ENCODE assay signal across 29 mouse cellular contexts in genomic region chr17:57359485-57360241, GRCm38 (mm10). TPM values are rescaled to one million over a fixed set of nuclear protein-coding genes. Genes with fewer than 3 reads are reported as not detected.
A peak's percentile ranks its signal among the peaks of the same experiment; 100 is the strongest.
DNase-seq lines count a peak whose midpoint lies in the region; ATAC-seq and TF ChIP-seq lines count a peak whose summit lies in the region.
"Had no signal": no experiment of that assay in that cellular context is flagged by ENCODE, and none has a peak within 500 bp of the region (broad histone marks: within the 10 kb centered on the region; RNA-seq: fewer than 3 reads in every experiment).

No protein-coding gene starts in this region.

- DNase-seq in liver (no peak), CH12.LX (ENCODE audit: extremely low read depth) (peak; percentile 51)
- DNase-seq in T-cell, adult 2 months (ENCODE audit: low spot score) = no peak
- DNase-seq in left cerebral cortex, adult 8-10 months (ENCODE audit: low spot score in 2 of 2) = no peak
- DNase-seq: adrenal gland, postnatal 14 days; cerebellum, adult 2 months; gastrocnemius, postnatal 36 days; heart, postnatal 36 days; kidney, adult 9 months; kidney, postnatal 25 days; layer of hippocampus, adult 9-11 months; lung, postnatal 4 days; right cerebral cortex, postnatal 14 days; thymus, postnatal 36 days had no signal

- H3K4me1 ChIP-seq in liver, embryonic 15.5 days (replicated peaks) = no peaks in the 10 kb centered on the region
- H3K4me1 ChIP-seq in CH12.LX (ENCODE audit: control insufficient read depth in 1 of 2, insufficient read depth in 2 of 2) = peaks cover 6 to 36% of the 10 kb centered on the region in 2 experiments
- H3K4me1 ChIP-seq in brown adipose tissue, adult 24 weeks (ENCODE audit: control insufficient read depth, insufficient read depth, insufficient read length, low read length) = no peaks in the 10 kb centered on the region
- H3K4me1 ChIP-seq: forebrain, embryonic 13.5 days; heart, embryonic 13.5 days; hindbrain, embryonic 15.5 days; intestine, embryonic 15.5 days; limb, embryonic 10.5 days; midbrain, embryonic 13.5 days had no signal

- 63% methylated on average over 11 of the region's 11 CpGs for whole genome bisulfite sequencing in liver, embryonic 15.5 days (ENCODE audit: insufficient replicate concordance)

- TF ChIP-seq POLR2A in CH12.LX (IDR thresholded peaks at IDR 0.05; ENCODE audit: low read depth, low read length) = no peak

- TF ChIP-seq EP300 in CH12.LX (IDR thresholded peaks at IDR 0.05; ENCODE audit: low read length) = no peak

- peak; percentile 89 for TF ChIP-seq RAD21 in CH12.LX (IDR thresholded peaks at IDR 0.05; ENCODE audit: low read depth, low read length)

- H3K4me3 ChIP-seq in liver, embryonic 15.5 days (replicated peaks) = 0 out of 2 replicates have a peak overlapping the region, but pooled peaks have one; percentile 5
- H3K4me3 ChIP-seq in CH12.LX (replicated peaks in 1 of 3; ENCODE audit: low read depth in 2 of 3, low read length in 2 of 3, poor library complexity in 1 of 3) = peak overlapping the region in 2 of 3 experiments; percentile 40 to 65
- peak overlapping the region; percentile 42 for H3K4me3 ChIP-seq in brown adipose tissue, adult 24 weeks (ENCODE audit: insufficient read depth, low read depth, low read length)
- H3K4me3 ChIP-seq: erythroblast, embryonic 14.5 days; forebrain, embryonic 13.5 days; heart, embryonic 13.5 days; hindbrain, embryonic 15.5 days; intestine, embryonic 15.5 days; left cerebral cortex, adult 2 months; limb, embryonic 10.5 days; midbrain, embryonic 13.5 days; myocyte had no signal

- in situ Hi-C loops in CH12.LX (cut with MboI; ENCODE audit: low pct_ligation_motif_present, low pct_unique_long_range_greater_than_20kb, low sequenced_read_pairs) = no loop called here

- peak in 1 of 2 experiments; percentile 79; a peak in 2 of 4 replicates for TF ChIP-seq CTCF in CH12.LX (conservative IDR thresholded peaks at IDR 0.05 in 1 of 2, IDR thresholded peaks at IDR 0.05 in 1 of 2; ENCODE audit: low read depth in 2 of 2, low read length in 2 of 2)

- H3K27me3 ChIP-seq in liver, embryonic 15.5 days = no peaks in the 10 kb centered on the region
- no peaks in the 10 kb centered on the region for H3K27me3 ChIP-seq in CH12.LX (replicated peaks)
- H3K27me3 ChIP-seq: forebrain, embryonic 13.5 days; heart, embryonic 13.5 days; hindbrain, embryonic 15.5 days; intestine, embryonic 15.5 days; midbrain, embryonic 13.5 days; Patski had no signal

- no peak overlapping the region for H3K27ac ChIP-seq in liver, embryonic 15.5 days (replicated peaks)
- peak overlapping the region; percentile 49; the same call in 1 of the 2 replicates for H3K27ac ChIP-seq in CH12.LX (ENCODE audit: insufficient read depth, low read depth)
- peak overlapping the region; percentile 67 for H3K27ac ChIP-seq in brown adipose tissue, adult 24 weeks (replicated peaks; ENCODE audit: low read depth, low read length)
- H3K27ac ChIP-seq: forebrain, embryonic 13.5 days; heart, embryonic 13.5 days; hindbrain, embryonic 15.5 days; intestine, embryonic 15.5 days; left cerebral cortex, adult 2 months; limb, embryonic 10.5 days; midbrain, embryonic 13.5 days; stomach, postnatal 0 days had no signal

- ATAC-seq in liver, embryonic 15.5 days (ENCODE audit: insufficient read depth) = no peak
- ATAC-seq in megakaryocyte progenitor cell, adult 5-6 weeks (replicated peaks; ENCODE audit: poor library complexity) = peak; percentile 56
- ATAC-seq: activated CD4-positive, CD25-positive, alpha-beta regulatory T cell, adult 4 months; forebrain, embryonic 13.5 days; intestine, embryonic 15.5 days; midbrain, embryonic 13.5 days; Patski had no signal

- dilution Hi-C loops in CH12.LX (cut with MboI; ENCODE audit: extremely low pct_ligation_motif_present, extremely low pct_unique_long_range_greater_than_20kb, low sequenced_read_pairs) = no loop called here

- H3K9ac ChIP-seq in liver, embryonic 15.5 days = no peak overlapping the region
- H3K9ac ChIP-seq in CH12.LX (ENCODE audit: insufficient read depth, low read depth) = peak overlapping the region; percentile 41; the same call in 1 of the 2 replicates
- H3K9ac ChIP-seq: forebrain, embryonic 13.5 days; heart, embryonic 13.5 days; hindbrain, embryonic 15.5 days; intestine, embryonic 15.5 days; midbrain, embryonic 13.5 days had no signal

- no peaks in the 10 kb centered on the region for H3K9me3 ChIP-seq in liver, embryonic 15.5 days (replicated peaks)
- H3K9me3 ChIP-seq in CH12.LX (replicated peaks; ENCODE audit: low read length) = no peaks in the 10 kb centered on the region
- H3K9me3 ChIP-seq: forebrain, embryonic 13.5 days; heart, embryonic 13.5 days; hindbrain, embryonic 15.5 days; intestine, embryonic 15.5 days; limb, embryonic 10.5 days; midbrain, embryonic 13.5 days had no signal

- no peaks in the 10 kb centered on the region for H3K36me3 ChIP-seq in liver, embryonic 15.5 days (replicated peaks)
- H3K36me3 ChIP-seq in CH12.LX (replicated peaks in 1 of 2; ENCODE audit: control insufficient read depth in 1 of 2, insufficient read depth in 1 of 2, low read length in 1 of 2) = no peaks in the 10 kb centered on the region
- H3K36me3 ChIP-seq: heart, embryonic 13.5 days; hindbrain, embryonic 15.5 days; intestine, embryonic 15.5 days; limb, embryonic 10.5 days; midbrain, embryonic 13.5 days had no signal

- peaks cover 2% of the 10 kb centered on the region; the same call in 1 of the 2 replicates for H3K79me2 ChIP-seq in CH12.LX (replicated peaks; ENCODE audit: control insufficient read depth, extremely low read depth, insufficient read depth, poor library complexity, severe bottlenecking)

- no peak overlapping the region for H3K4me2 ChIP-seq in liver, embryonic 15.5 days
- peak overlapping the region; percentile 61 for H3K4me2 ChIP-seq in CH12.LX (ENCODE audit: insufficient read depth, low read depth, poor library complexity, severe bottlenecking)
- H3K4me2 ChIP-seq: forebrain, embryonic 13.5 days; heart, embryonic 13.5 days; hindbrain, embryonic 15.5 days; intestine, embryonic 15.5 days; midbrain, embryonic 13.5 days had no signal

TF ChIP-seq in CH12.LX, 34 proteins besides CTCF, POLR2A, EP300 and RAD21:
- TF ChIP-seq ZC3H11A (IDR thresholded peaks at IDR 0.05; ENCODE audit: low read depth, low read length) (peak; percentile 9; the same call in 1 of the 2 replicates), POLR2AphosphoS2 (IDR thresholded peaks at IDR 0.05; ENCODE audit: low read depth, low read length) (no peak), TCF12 (IDR thresholded peaks at IDR 0.05; ENCODE audit: low read depth, low read length) (no peak), ELF1 (IDR thresholded peaks at IDR 0.05; ENCODE audit: low read depth, low read length) (peak; percentile 20; the same call in 1 of the 2 replicates), PAX5 (IDR thresholded peaks at IDR 0.05; ENCODE audit: low read length) (no peak), TBP (conservative IDR thresholded peaks at IDR 0.05; ENCODE audit: low read depth, low read length) (no peak), KAT2A (IDR thresholded peaks at IDR 0.05; ENCODE audit: insufficient replicate concordance, low read length) (no peak), UBTF (IDR thresholded peaks at IDR 0.05; ENCODE audit: low read depth, low read length) (no peak), NRF1 (IDR thresholded peaks at IDR 0.05; ENCODE audit: low read depth, low read length) (no peak), SMC3 (IDR thresholded peaks at IDR 0.05; ENCODE audit: low read depth, low read length) (peak; percentile 84), MYC (IDR thresholded peaks at IDR 0.05; ENCODE audit: low read depth, low read length) (0 out of 2 replicates have a peak, but pooled peaks have one; percentile 30), CHD1 (IDR thresholded peaks at IDR 0.05; ENCODE audit: low read depth, low read length) (peak; percentile 78; the same call in 1 of the 2 replicates)

RNA-seq across cellular contexts. Expression of gene Adgre1, which starts 1.2 kb away (rescaled TPM):
- 25.1 and 25.8 TPM in 2 replicates for polyA plus RNA-seq in liver, embryonic 15.5 days (2015; fragmentation: Nextera tagmentation; extraction: Ambion mirVana)
- total RNA-seq in CH12.LX (2012; rRNA removed) = 21.7 and 33.6 TPM in 2 replicates
- total RNA-seq in CH12.LX (2014; rRNA removed) = 9.4 and 10.3 TPM in 2 replicates
- 1.8 and 2.8 TPM in 2 replicates for polyA plus RNA-seq in CH12.LX (2012; ENCODE audit: insufficient read length, low read depth)
- 8.2 and 12.4 TPM in 2 replicates for polyA plus RNA-seq in brown adipose tissue, adult 24 weeks (2012; ENCODE audit: insufficient read depth, insufficient read length, missing spikeins)
- 4.7 and 5.5 TPM in 2 replicates for total RNA-seq in megakaryocyte progenitor cell, adult 5-6 weeks (2015)
- total RNA-seq in megakaryocyte progenitor cell, adult 5-6 weeks (2017) = 10.7 and 14.8 TPM in 2 replicates
- 10 to 100 TPM in 2 of 4 experiments, 1 to 10 TPM in 2; 3.0 to 19.7 (median 8.0) TPM for total RNA-seq in left cerebral cortex, adult 8-10 months (2022)
- polyA plus RNA-seq: Patski had no signal
